Mouse (Mus musculus) testis, postnatal 10 days (tissue): ENCODE measurements around the gene Map3k7.
"Not testable (repeated sequence)": the region's sequence is repeated elsewhere in the genome, so short reads cannot be mapped to it uniquely, and the experiment has no call there.

Source experiments
- DNase-seq: peaks from one replicate; pipeline ENCODE4 v3.0.0; 2021; ENCODE audit warnings: low spot score

The Map3k7 gene

GRCm38 (mm10) chr4:31993386-31993785 lies 29.5 kb downstream of the Map3k7 start:
- no peak for DNase-seq

- no peak for DNase-seq
Measured at GRCm38 (mm10) chr4:31993865-31994264, 30.0 kb downstream of the Map3k7 start.

- no peak for DNase-seq
Measured at GRCm38 (mm10) chr4:32001498-32001897, 37.6 kb downstream of the Map3k7 start.

GRCm38 (mm10) chr4:32004773-32005591 lies 41.1 kb downstream of the Map3k7 start:
- DNase-seq = no peak

GRCm38 (mm10) chr4:32007174-32007573 lies 43.3 kb downstream of the Map3k7 start:
- DNase-seq = no peak

- no peak for DNase-seq
Measured at GRCm38 (mm10) chr4:32008095-32008494, 44.2 kb downstream of the Map3k7 start.

- DNase-seq = no peak
Measured at GRCm38 (mm10) chr4:32010808-32011207, 46.9 kb downstream of the Map3k7 start.

- DNase-seq = no peak
Measured at GRCm38 (mm10) chr4:32011218-32011973, 47.5 kb downstream of the Map3k7 start.

GRCm38 (mm10) chr4:32021131-32021530 lies 57.2 kb downstream of the Map3k7 start:
- no peak for DNase-seq

- DNase-seq = no peak
Measured at GRCm38 (mm10) chr4:32022321-32022720, 58.4 kb downstream of the Map3k7 start.

GRCm38 (mm10) chr4:32024170-32024569 lies 60.3 kb downstream of the Map3k7 start:
- not testable (repeated sequence) for DNase-seq

GRCm38 (mm10) chr4:32025105-32025504 lies 61.2 kb downstream of the Map3k7 start:
- no peak for DNase-seq

GRCm38 (mm10) chr4:32027094-32027493 lies 63.2 kb downstream of the Map3k7 start:
- DNase-seq = no peak

GRCm38 (mm10) chr4:32037267-32037666 lies 73.4 kb downstream of the Map3k7 start:
- DNase-seq = no peak

GRCm38 (mm10) chr4:32041741-32042452 lies 78.0 kb downstream of the Map3k7 start:
- DNase-seq = no peak

GRCm38 (mm10) chr4:32045234-32045633 lies 81.3 kb downstream of the Map3k7 start:
- no peak for DNase-seq

GRCm38 (mm10) chr4:32049824-32050223 lies 85.9 kb downstream of the Map3k7 start:
- DNase-seq = no peak

GRCm38 (mm10) chr4:32053171-32053570 lies 89.3 kb downstream of the Map3k7 start:
- no peak for DNase-seq

- DNase-seq = peak; percentile 88
Measured at GRCm38 (mm10) chr4:32055151-32056052, 91.5 kb downstream of the Map3k7 start.

- no peak for DNase-seq
Measured at GRCm38 (mm10) chr4:32056441-32056840, 92.5 kb downstream of the Map3k7 start.

- no peak for DNase-seq
Measured at GRCm38 (mm10) chr4:32057102-32057501, 93.2 kb downstream of the Map3k7 start.

GRCm38 (mm10) chr4:32060686-32061085 lies 96.8 kb downstream of the Map3k7 start:
- DNase-seq = no peak
